10 mouse cellular contexts compared by ENCODE assay signal in the genomic region with DNA sequence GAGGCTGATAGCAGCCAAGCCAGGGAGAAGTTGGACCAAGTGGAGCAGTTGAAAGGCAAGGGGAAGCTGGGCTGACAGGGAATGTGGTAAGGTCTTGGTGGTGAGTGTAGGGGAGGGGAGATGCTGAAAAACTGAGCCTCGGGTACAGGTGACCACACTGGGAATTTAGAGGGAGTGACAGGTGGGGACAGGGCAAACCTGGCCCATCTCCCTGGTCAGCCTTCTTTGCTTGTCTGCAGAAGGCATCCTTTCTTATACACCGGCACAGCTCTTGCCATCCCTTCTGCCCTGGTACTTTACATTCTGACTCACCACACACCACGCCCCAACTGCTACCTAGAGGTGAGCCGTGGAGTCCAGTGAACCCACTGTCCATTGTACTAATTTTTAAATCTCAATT.
"Had no signal": no experiment of that assay in that cellular context is flagged by ENCODE, and none has a peak within 500 bp of the region (broad histone marks: within the 10 kb centered on the region; RNA-seq: fewer than 3 reads in every experiment).

No protein-coding gene starts in this region.

- H3K36me3 ChIP-seq: liver, embryonic 13.5 days had no signal

- ATAC-seq: midbrain, embryonic 16.5 days had no signal

- H3K9ac ChIP-seq: liver, embryonic 13.5 days; midbrain, embryonic 12.5 days had no signal

- H3K4me2 ChIP-seq: liver, embryonic 13.5 days had no signal

- H3K4me3 ChIP-seq: liver, embryonic 13.5 days had no signal

- H3K4me1 ChIP-seq: liver, embryonic 13.5 days had no signal

- H3K9me3 ChIP-seq: liver, embryonic 13.5 days; midbrain, embryonic 12.5 days had no signal

- H3K27ac ChIP-seq: liver, embryonic 13.5 days; midbrain, embryonic 12.5 days had no signal

- DNase-seq: kidney, postnatal 14 days; kidney, postnatal 4 days; liver, embryonic 13.5 days; lung, adult 2 months; lung, postnatal 14 days; lung, postnatal 4 days; thymus, adult 18-20 months; thymus, postnatal 36 days had no signal
